ENCODE assay signal across 10 mouse cellular contexts in genomic region chr5:66967646-66968045, GRCm38 (mm10).
DNase-seq lines count a peak whose midpoint lies in the region; ATAC-seq lines count a peak whose summit lies in the region.
"Had no signal": no experiment of that assay in that cellular context is flagged by ENCODE, and none has a peak within 500 bp of the region (broad histone marks: within the 10 kb centered on the region; RNA-seq: fewer than 3 reads in every experiment).

No protein-coding gene starts in this region.

- intact Hi-C loops in heart, postnatal 36 days (cut with DNase I) = loop anchor here (1.0 kb wide), 1 partner anchor 19 kb away; no protein-coding TSS in a partner anchor

- peak overlapping the region; percentile 31 for H3K27ac ChIP-seq in heart, embryonic 15.5 days
- peak overlapping the region; percentile 78 for H3K27ac ChIP-seq in embryonic facial prominence, embryonic 11.5 days (replicated peaks; ENCODE audit: low read depth, low read length)
- peak overlapping the region; percentile 82 for H3K27ac ChIP-seq in hindbrain, embryonic 12.5 days
- peak overlapping the region; percentile 73 for H3K27ac ChIP-seq in midbrain, embryonic 14.5 days (replicated peaks; ENCODE audit: low read depth, low read length)
- H3K27ac ChIP-seq: liver, embryonic 15.5 days had no signal

- DNase-seq in heart, postnatal 36 days = no peak
- DNase-seq in embryonic facial prominence, embryonic 11.5 days (ENCODE audit: low spot score) = peak; percentile 47
- no peak for DNase-seq in midbrain, embryonic 14.5 days
- DNase-seq in layer of hippocampus, adult 9-11 months = no peak
- DNase-seq in layer of hippocampus, adult 11-12 months (ENCODE audit: low spot score) = no peak
- DNase-seq in thymus, postnatal 10 days (ENCODE audit: low spot score in 2 of 2) = no peak
- DNase-seq: cerebellum, postnatal 14 days had no signal

- H3K9me3 ChIP-seq in heart, embryonic 15.5 days (replicated peaks) = no peaks in the 10 kb centered on the region
- no peaks in the 10 kb centered on the region for H3K9me3 ChIP-seq in embryonic facial prominence, embryonic 11.5 days (replicated peaks; ENCODE audit: control insufficient read depth, low read length)
- no peaks in the 10 kb centered on the region for H3K9me3 ChIP-seq in hindbrain, embryonic 12.5 days (replicated peaks)
- no peaks in the 10 kb centered on the region for H3K9me3 ChIP-seq in midbrain, embryonic 14.5 days (ENCODE audit: control insufficient read depth, low read length)
- H3K9me3 ChIP-seq: liver, embryonic 15.5 days had no signal

- no peaks in the 10 kb centered on the region for H3K36me3 ChIP-seq in heart, embryonic 15.5 days
- no peaks in the 10 kb centered on the region for H3K36me3 ChIP-seq in embryonic facial prominence, embryonic 11.5 days (replicated peaks; ENCODE audit: control insufficient read depth, insufficient read depth, low read depth, low read length)
- no peaks in the 10 kb centered on the region for H3K36me3 ChIP-seq in hindbrain, embryonic 12.5 days
- H3K36me3 ChIP-seq in midbrain, embryonic 14.5 days (ENCODE audit: control insufficient read depth, insufficient read depth, low read length) = no peaks in the 10 kb centered on the region
- H3K36me3 ChIP-seq: liver, embryonic 15.5 days had no signal

- 49% methylated on average over 4 of the region's 4 CpGs for WGBS in heart, embryonic 15.5 days
- 14% methylated on average over 4 of the region's 4 CpGs for WGBS in embryonic facial prominence, embryonic 11.5 days
- WGBS in hindbrain, embryonic 12.5 days = 15% methylated on average over 4 of the region's 4 CpGs
- 21% methylated on average over 4 of the region's 4 CpGs for whole genome bisulfite sequencing in midbrain, embryonic 14.5 days

- peak overlapping the region; percentile 32 for H3K4me3 ChIP-seq in heart, embryonic 15.5 days
- no peak overlapping the region for H3K4me3 ChIP-seq in embryonic facial prominence, embryonic 11.5 days (ENCODE audit: low read depth, low read length)
- peak overlapping the region; percentile 21 for H3K4me3 ChIP-seq in hindbrain, embryonic 12.5 days
- H3K4me3 ChIP-seq in midbrain, embryonic 14.5 days (replicated peaks; ENCODE audit: low read depth, low read length) = peak overlapping the region; percentile 25
- H3K4me3 ChIP-seq: liver, embryonic 15.5 days had no signal

- peak overlapping the region; percentile 63 for H3K4me2 ChIP-seq in heart, embryonic 15.5 days
- H3K4me2 ChIP-seq in embryonic facial prominence, embryonic 11.5 days (ENCODE audit: low read depth, low read length) = peak overlapping the region; percentile 50
- peak overlapping the region; percentile 50 for H3K4me2 ChIP-seq in hindbrain, embryonic 12.5 days (replicated peaks)
- H3K4me2 ChIP-seq in midbrain, embryonic 14.5 days (ENCODE audit: low read length) = peak overlapping the region; percentile 59
- H3K4me2 ChIP-seq: liver, embryonic 15.5 days had no signal

- no peak for ATAC-seq in heart, embryonic 15.5 days (replicated peaks; ENCODE audit: insufficient number of reproducible peaks, insufficient read depth, low FRiP score, low read depth)
- ATAC-seq in embryonic facial prominence, embryonic 11.5 days (replicated peaks; ENCODE audit: insufficient number of reproducible peaks, low FRiP score, low TSS enrichment, low read depth) = no peak
- ATAC-seq in hindbrain, embryonic 12.5 days (ENCODE audit: low FRiP score) = peak; percentile 20
- 0 out of 2 replicates have a peak, but pooled peaks have one; percentile 26 for ATAC-seq in midbrain, embryonic 14.5 days (ENCODE audit: low FRiP score, low TSS enrichment)

- peaks cover 16% of the 10 kb centered on the region for H3K4me1 ChIP-seq in heart, embryonic 15.5 days (replicated peaks)
- peaks cover 7% of the 10 kb centered on the region for H3K4me1 ChIP-seq in embryonic facial prominence, embryonic 11.5 days (ENCODE audit: control insufficient read depth, insufficient read depth, low read length)
- H3K4me1 ChIP-seq in hindbrain, embryonic 12.5 days = peaks cover 39% of the 10 kb centered on the region
- H3K4me1 ChIP-seq in midbrain, embryonic 14.5 days (ENCODE audit: control insufficient read depth, insufficient read depth, low read length) = peaks cover 26% of the 10 kb centered on the region
- H3K4me1 ChIP-seq: liver, embryonic 15.5 days had no signal

- 0 out of 2 replicates have a peak overlapping the region, but pooled peaks have one; percentile 0 for H3K9ac ChIP-seq in heart, embryonic 15.5 days
- peak overlapping the region; percentile 36; the same call in 1 of the 2 replicates for H3K9ac ChIP-seq in embryonic facial prominence, embryonic 11.5 days (replicated peaks; ENCODE audit: low read length)
- 0 out of 2 replicates have a peak overlapping the region, but pooled peaks have one; percentile 39 for H3K9ac ChIP-seq in hindbrain, embryonic 12.5 days
- H3K9ac ChIP-seq in midbrain, embryonic 14.5 days (replicated peaks; ENCODE audit: low read length) = no peak overlapping the region; the same call in 1 of the 2 replicates
- H3K9ac ChIP-seq: liver, embryonic 15.5 days had no signal

- no peaks in the 10 kb centered on the region for H3K27me3 ChIP-seq in heart, embryonic 15.5 days
- no peaks in the 10 kb centered on the region for H3K27me3 ChIP-seq in embryonic facial prominence, embryonic 11.5 days (ENCODE audit: control insufficient read depth, insufficient read depth, low read length)
- no peaks in the 10 kb centered on the region for H3K27me3 ChIP-seq in hindbrain, embryonic 12.5 days
- no peaks in the 10 kb centered on the region for H3K27me3 ChIP-seq in midbrain, embryonic 14.5 days (ENCODE audit: control insufficient read depth, insufficient read depth, low read length)
- H3K27me3 ChIP-seq: liver, embryonic 15.5 days had no signal

Comparison
In these comparisons a context has a peak if more than half of its experiments do, and no peak if none do; other contexts are left out.
1. ATAC-seq: peak in hindbrain, embryonic 12.5 days (single experiment) and midbrain, embryonic 14.5 days (single experiment); none in heart, embryonic 15.5 days (single experiment) and embryonic facial prominence, embryonic 11.5 days (single experiment).
2. H3K27ac ChIP-seq: peak in every context shown above with its lines; median percentile 82 in hindbrain, embryonic 12.5 days; 78 in embryonic facial prominence, embryonic 11.5 days; 73 in midbrain, embryonic 14.5 days; 31 in heart, embryonic 15.5 days.
3. Peak in every context shown above with its lines, with median percentiles within 50 percentile points of each other: H3K4me2 ChIP-seq.